Mouse (Mus musculus): ENCODE results near the gene Svs6. TPM values are rescaled to one million over a fixed set of nuclear protein-coding genes. Genes with fewer than 3 reads are reported as not detected.

The Svs6 gene
- total RNA-seq, 2 experiments from 2014 or later, result not detected

Small RNA genes lying within 50 kb of the gene (microRNA-seq; reads per million reads assigned to microRNA genes)
- gene Mir7678, result not detected

Other genes with a start within 250 kb of the Svs6 start
- 10 to 100 TPM; 19.1 to 21.3 TPM for gene Stk4, start 246.4 kb upstream of the Svs6 start, total RNA-seq (2021)
- gene Tomm34, start 245.6 kb upstream of the Svs6 start, total RNA-seq (2021), result 10 to 100 TPM; 25.2 to 25.4 TPM
- gene Kcns1, start 145.6 kb upstream of the Svs6 start, total RNA-seq (2021), result under 1 TPM; 0.21 to 0.52 TPM
- gene Wfdc5, start 134.0 kb upstream of the Svs6 start, total RNA-seq (2021), result not detected
- gene Wfdc12, start 126.1 kb upstream of the Svs6 start, total RNA-seq (2021), result not detected
- gene Wfdc15a, start 116.6 kb upstream of the Svs6 start, total RNA-seq (2021), result not detected
- not detected for gene Wfdc15b, start 95.1 kb upstream of the Svs6 start, total RNA-seq (2021)
- not detected for gene Svs2, start 78.3 kb upstream of the Svs6 start, total RNA-seq (2021)
- not detected for gene Svs3b, start 60.1 kb upstream of the Svs6 start, total RNA-seq (2021)
- not detected for gene Svs4, start 38.3 kb upstream of the Svs6 start, total RNA-seq (2021)
- gene Svs3a, start 27.5 kb upstream of the Svs6 start, total RNA-seq (2021), result not detected
- not detected for gene Svs5, start 16.0 kb downstream of the Svs6 start, total RNA-seq (2021)
- gene Slpi, start 72.3 kb downstream of the Svs6 start, total RNA-seq (2021), result under 1 TPM; 0.57 to 0.76 TPM
- gene Rbpjl, start 86.4 kb downstream of the Svs6 start, total RNA-seq (2021), result under 1 TPM; 0.13 to 0.15 TPM
- gene Matn4, start 88.4 kb downstream of the Svs6 start, total RNA-seq (2021), result 1 to 10 TPM; 5.5 to 6.0 TPM
- 10 to 100 TPM; 58.1 to 60.1 TPM for gene Sdc4, start 127.1 kb downstream of the Svs6 start, total RNA-seq (2021)
- gene Sys1, start 140.2 kb downstream of the Svs6 start, total RNA-seq (2021), result 10 to 100 TPM; 20.8 to 22.2 TPM
- 1 to 10 TPM in 1 of 2 experiments, under 1 TPM in 1; 0.96 to 1.9 TPM for gene Gm20458, start 144.2 kb downstream of the Svs6 start, total RNA-seq (2021)
- gene Trp53tg5, start 157.0 kb downstream of the Svs6 start, total RNA-seq (2021), result not detected
- 10 to 100 TPM; 13.5 to 15.7 TPM for gene Dbndd2, start 169.4 kb downstream of the Svs6 start, total RNA-seq (2021)
- 10 to 100 TPM; 66.5 to 66.8 TPM for gene Pigt, start 180.8 kb downstream of the Svs6 start, total RNA-seq (2021)
- gene Wfdc2, start 245.7 kb downstream of the Svs6 start, total RNA-seq (2021), result 1 to 10 TPM in 1 of 2 experiments, not detected in 1; 1.3 TPM

Data from gastrocnemius, postnatal 4 days (tissue).